Mouse (Mus musculus): ENCODE measurements around the gene Rtkn2.
A peak's percentile ranks its signal among the peaks of the same experiment; 100 is the strongest.
"Not testable (repeated sequence)": the region's sequence is repeated elsewhere in the genome, so short reads cannot be mapped to it uniquely, and the experiment has no call there.

Gene Rtkn2

DNA sequence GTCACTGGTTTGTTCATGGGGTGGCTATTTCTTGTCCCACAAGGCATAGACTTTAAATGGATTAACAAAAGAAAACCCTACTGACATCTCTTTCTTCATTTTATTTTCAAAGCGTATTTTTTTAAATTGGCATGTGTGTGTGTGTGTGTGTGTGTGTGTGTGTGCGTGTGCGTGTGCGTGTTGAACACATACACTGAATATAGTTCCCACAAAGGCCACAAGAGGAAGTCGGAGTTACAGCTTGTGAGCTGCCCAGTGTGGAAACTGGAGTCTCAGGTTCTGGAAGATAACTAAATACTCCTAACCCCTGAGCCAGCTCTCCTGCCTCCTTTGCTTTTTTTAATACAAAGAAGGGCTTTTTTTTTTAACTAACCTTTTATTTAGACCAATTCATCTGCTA lies 95.8 kb downstream of the Rtkn2 start:
- no peak for DNase-seq (ENCODE audit: low read depth, low spot score)

DNA sequence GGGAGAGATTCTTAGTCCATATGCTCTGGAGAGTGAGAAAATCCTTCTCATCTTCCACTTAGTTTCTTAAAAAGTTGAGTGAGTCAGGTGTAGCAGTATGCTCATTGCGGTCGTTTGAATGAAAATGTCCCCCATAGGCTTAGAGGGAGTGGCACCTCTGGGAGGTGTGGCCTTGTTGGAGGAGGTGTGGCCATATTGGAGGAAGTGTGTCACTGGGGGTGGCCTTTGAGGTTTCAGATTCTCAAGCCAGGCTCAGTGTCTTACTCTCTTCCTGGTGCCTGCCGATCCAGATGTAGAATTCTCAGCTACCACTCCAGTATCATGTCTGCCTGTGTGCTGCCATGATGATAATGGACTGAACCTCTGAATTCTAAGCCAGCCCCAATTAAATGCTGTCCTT lies 99.3 kb downstream of the Rtkn2 start:
- peak; percentile 61 for DNase-seq (ENCODE audit: low read depth, low spot score)

DNA sequence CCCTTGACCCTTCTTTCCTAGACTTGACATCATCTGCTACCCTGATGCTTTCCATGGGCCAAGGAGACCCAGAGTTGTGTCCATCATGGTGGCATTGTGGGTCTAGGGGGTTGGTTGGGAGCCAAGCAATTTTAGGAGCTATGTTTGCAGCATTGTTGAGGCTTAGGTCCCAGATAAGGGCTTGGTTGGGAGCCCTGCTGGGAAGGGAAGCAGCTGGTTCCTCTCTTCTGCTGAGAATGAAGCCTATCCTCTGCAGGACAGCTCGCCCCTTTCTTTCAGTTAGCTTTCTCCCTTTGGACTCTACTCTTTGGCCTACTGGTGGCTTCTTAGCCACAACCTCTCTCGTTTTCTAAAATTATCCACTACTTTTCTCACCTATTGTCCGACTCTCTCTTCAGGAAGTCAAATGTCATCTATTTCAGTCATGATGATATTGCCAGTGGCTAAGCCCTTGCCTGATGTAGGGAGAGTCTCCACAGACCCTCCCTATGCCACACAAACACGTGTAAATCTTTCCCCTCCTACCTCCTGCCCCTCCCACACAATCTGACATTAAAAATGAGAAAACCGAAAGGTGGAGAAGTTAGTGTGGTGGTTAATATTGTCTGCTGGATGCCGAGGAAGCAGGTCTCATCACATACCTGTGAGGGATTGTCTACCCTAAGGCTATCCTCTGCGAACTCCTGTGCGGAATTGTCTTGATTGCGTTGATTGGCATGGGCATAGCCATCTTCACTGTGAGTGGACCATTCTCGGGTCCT lies 100.7 kb downstream of the Rtkn2 start:
- DNase-seq (ENCODE audit: low read depth, low spot score), result no peak

DNA sequence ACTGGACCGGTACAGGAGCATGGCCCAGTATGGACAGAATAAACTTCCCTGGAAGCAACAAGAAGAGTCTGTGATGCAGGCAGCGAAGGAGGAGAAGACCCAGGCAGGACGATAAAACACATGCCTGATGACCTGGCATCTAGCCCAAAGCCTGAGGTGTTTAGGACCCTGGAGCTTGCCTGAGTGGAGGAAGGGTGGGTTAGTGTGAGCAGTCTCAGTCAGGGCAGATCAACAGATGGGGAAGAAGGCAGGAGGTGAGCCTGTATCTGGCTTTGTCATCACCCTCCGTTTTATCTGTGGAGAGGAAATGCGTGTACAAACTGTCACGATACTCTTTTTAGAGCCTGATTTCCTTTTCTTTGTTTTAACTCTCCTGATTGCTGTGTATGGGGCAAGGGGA lies 102.3 kb downstream of the Rtkn2 start:
- DNase-seq (ENCODE audit: low read depth, low spot score), result no peak

DNA sequence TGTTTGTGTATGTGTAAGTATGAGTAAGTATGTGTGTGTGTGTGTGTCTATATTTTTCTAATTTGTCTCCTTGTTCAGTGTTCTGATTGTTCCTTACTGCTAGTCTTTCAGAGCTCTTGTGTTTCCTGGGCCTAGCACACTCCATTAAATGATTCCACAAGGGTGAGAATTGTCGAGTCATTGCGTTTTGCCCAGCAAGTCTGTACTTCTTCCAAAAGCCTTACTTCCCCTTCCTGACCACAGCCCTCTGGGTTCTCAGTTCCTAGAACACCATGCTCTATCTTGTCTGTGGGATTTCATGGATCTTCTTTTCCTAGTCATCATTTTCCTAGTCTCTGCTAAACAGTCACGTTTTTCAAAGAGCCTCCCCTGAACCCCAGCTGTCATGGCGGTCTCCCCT lies 106.2 kb downstream of the Rtkn2 start:
- no peak for DNase-seq (ENCODE audit: low read depth, low spot score)

DNA sequence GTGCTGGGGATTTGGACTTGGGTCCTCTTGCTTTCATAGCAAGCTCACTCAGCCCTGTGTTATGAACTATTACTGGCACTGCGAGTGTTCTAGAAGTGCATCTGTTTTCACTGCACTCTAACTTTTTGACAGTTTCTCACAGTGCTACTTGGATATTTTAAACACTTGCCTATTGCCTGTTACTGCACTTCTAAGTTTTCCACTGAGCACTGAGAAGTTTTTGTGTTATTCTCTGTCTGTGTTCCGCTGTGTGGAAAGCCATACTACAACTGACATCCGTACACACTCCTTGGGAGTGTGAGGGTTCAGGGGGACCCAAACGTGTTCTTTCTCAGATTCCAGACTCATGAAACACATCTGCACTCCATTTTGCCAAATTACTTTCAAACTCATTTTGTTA lies 107.6 kb downstream of the Rtkn2 start:
- no peak for DNase-seq (ENCODE audit: low read depth, low spot score)

DNA sequence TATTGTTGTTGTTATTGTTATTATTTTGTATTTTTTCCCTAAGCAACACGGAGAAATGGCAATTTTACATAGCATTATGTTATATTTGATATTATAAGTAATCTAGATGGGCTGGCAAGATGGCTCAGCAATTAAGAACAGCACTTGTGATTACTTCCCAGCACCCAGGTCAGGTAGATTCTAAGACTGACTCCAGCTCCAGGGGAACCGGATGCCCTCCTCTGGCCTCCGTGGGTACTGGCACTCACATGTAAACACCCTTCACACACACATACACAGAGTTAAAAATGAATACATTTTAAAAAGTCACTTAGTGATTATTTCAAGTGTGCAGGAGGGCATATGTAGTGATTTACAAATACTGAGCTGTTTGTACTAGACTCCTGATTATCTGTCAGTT lies 108.4 kb downstream of the Rtkn2 start:
- DNase-seq (ENCODE audit: low read depth, low spot score), result no peak

DNA sequence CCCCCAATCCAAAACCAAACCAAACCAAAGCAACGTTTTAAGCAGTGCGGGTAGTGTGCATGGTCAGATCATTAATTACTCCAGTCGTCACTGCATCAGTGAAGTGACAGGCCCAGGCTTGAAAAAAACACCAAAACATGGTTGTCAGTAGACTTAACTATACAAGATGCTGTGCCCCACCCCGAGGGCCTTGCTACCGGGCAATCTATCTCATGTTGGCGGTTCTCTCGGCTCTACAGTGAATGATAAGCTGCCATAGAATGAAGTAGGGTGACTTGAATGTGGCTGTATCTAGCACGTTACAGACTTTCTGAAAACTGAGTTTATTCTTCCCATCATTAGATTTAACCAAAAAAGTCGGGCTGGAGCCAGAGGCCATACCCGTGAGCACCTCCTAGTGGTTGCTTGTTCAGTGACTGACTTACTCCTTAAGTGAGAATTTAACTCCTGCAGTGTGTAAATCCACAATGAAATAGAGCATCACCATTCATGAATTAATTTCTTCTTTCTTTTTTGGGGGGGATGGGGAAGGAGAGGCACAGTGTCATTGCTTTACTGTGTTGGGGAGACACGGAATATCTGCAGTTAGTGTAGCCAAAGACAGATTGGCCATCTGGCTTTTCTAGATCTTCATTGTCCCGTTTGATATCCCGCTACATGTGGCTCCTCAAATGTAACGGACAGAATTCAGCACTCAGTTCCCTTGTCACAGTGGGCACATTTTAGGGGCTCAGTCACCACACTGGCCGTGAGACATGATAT lies 110.2 kb downstream of the Rtkn2 start:
- peak; percentile 73 for DNase-seq (ENCODE audit: low read depth, low spot score)

DNA sequence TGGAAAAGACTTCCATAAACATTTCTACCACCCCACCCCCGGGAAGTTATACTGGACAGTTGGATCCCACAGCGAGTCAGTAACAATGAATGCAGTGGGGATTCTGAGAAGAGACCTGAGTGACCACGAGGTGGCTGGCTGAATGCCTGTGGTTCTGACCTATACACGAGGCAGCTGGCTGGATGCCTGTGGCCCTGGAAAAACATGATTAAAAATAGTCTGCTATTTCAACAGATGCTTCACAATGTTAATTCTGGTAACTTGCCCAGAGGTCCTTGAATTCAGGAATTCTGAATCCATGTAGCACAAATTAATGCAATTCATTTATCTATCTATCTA lies 110.8 kb downstream of the Rtkn2 start:
- no peak for DNase-seq (ENCODE audit: low read depth, low spot score)

DNA sequence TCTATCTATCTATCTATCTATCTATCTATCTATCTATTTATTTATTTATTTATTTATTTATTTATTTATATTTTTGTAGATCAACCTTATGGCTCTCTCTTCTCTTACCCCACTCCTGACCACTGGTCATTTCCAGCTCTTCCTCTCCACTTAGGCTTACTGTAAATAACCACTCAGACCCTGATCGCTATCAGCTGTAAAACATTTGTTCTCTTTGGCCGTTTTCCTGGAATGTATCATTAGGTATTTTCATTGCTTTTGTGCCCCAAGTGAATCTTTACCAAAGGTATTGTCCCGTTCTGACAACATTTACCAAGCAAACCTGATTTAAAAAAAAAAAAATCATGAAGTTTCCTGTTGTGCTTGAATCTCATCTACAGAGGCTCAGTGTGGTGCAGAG lies 111.2 kb downstream of the Rtkn2 start:
- DNase-seq (ENCODE audit: low read depth, low spot score), result no peak

DNA sequence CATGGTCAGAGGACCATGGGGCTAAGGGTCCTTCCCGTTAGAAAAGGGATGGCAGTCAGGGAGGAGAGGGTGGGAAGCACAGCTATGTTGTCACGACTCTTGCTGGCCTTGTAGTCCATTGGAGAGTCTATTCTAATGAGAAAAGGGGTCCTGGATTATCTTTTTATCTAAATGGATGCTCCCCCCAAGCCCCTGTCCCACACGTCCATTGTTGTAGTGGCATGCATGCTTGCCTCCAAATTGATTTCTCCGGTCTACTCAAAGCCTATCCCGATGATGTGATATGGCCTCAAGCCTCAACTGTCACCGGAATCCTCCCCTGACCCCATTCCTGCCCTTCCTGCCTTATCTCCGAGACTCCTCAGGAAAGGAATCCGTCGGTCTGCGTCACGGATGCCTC lies 111.6 kb downstream of the Rtkn2 start:
- DNase-seq (ENCODE audit: low read depth, low spot score), result no peak

DNA sequence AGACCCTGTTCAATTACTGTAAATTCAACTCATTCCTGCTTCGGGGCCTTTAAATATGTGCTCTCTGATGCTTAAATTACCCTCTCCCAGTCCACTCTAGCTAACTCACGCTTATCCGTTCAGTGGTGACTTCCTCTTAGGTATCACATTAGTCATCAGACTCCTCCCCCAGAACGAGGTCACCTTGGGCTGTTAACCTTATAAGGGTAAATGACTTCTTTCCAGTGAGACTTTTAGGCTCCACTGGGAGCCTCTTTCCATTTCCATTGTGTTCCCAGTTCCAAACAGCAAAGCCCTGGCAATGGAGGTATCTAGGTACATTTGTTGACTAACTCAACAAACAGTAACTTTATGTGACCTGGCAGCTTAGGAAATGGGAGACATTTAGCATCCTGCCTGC lies 112.5 kb downstream of the Rtkn2 start:
- DNase-seq (ENCODE audit: low read depth, low spot score), result peak; percentile 94

DNA sequence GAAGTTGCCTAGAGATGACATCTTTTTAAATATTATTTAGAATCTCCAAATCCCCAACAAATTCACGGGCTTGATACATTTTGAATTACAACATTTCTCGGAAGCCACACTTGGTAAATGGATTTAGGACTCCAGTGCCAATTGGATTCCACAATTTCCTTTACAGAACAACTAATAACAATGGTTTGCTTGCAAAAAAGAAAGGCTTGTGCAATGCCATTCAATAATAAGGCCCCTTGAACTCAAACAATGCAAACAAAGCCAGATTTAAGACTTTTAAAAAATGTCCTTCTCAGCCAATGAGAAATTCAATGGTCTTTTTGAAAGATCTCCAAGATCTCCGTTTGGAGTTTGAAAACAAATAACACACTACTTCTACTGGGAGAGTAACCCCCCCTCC lies 114.1 kb downstream of the Rtkn2 start:
- no peak for DNase-seq (ENCODE audit: low read depth, low spot score)

DNA sequence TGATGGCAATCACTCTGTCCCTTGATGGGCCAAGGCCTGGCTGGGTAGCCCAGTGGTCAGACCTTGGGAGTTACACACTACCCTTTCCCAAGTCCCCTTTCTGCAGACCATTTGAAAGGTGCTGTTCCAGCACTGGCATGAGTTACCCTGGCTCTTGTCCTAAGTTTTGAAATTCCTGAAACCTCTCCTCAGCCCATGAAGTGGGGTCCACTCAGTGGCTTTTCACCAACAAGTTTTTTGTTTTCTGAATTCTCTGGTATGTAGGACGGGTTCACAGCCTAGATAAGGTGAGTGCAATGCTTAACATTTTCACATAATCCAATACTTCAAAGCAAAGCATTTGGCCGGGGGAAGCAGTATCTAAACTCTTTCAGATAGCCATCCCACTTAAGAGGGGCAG lies 115.8 kb downstream of the Rtkn2 start:
- DNase-seq (ENCODE audit: low read depth, low spot score), result no peak

DNA sequence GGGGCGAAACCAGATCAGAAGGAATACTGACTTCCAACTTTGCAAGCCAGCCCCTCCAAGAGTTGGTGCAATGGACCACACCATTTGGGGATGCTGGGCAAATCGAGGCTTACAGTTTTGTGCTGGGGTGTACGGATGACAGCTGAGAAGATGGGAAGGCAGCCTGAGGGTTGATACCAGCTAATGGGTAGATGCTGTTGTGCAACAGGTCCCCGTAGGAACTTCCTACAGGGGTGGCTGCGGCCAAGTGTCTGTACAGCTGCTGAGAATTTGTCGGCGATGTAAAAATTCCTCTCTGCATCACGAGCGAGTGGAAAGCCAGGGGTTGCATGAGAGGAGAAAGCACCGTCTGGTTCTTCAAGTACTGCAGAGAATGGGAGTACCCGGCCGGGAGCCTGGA lies 117.0 kb downstream of the Rtkn2 start:
- DNase-seq (ENCODE audit: low read depth, low spot score), result no peak

DNA sequence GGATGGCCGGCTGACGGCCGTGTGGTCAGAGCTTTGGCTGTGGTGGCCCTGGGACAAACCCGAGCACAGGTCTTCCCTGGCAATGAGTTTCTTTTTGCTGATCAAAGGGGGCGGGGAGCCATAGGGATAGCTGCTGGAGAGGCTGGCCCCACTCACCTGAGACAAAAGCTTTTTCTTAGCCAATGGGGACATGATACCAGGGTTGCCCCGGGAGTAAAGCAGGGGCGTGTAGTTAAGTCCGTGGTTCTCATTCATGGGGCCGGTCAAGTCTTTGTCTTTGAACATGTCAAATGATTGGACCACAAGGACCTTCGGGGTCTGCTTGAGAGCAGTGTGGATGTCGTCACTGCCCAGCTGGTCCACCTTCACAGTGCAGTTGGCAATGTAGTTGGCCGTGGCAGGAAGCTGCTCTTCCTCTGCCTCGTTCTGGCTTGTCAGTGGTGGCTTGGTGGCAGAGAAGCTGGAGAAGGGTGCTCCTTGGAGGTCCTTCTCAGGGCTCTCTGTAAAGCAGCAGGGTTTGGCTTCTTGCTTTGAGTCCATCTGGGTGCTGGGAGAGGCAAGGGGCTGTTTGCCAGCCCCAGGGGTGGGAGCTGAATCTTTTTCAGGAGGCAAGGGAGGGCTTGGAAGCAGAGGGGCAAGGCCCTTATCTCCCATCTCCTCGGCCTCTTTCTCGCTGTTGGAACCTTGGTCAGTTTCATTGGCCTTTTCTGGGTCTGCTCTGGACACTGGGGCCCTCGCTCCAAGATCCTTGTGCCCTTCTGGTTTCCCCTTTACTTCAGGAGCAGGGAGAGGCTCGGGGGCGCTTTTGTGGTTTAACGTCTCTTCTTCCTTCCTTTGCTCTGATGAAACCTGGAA lies 118.7 kb downstream of the Rtkn2 start:
- DNase-seq (ENCODE audit: low read depth, low spot score), result peak; percentile 78

DNA sequence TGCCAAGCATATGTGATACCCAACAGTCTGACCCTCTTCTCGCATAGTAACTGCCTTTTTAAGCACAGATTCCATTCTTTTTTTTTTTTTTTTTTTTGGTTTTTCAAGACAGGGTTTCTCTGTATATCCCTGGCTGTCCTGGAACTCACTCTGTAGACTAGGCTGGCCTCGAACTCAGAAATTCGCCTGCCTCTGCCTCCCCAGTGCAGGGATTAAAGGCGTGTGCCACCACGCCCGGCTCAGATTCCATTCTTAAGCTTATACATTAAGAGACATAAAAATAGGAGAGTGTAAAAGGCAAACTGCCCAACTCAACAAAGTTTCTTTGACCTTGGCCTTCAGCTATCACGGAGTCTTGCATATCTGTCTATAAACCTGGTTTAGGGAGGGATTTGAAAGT lies 120.4 kb downstream of the Rtkn2 start:
- not testable (repeated sequence) for DNase-seq (ENCODE audit: low read depth, low spot score)

DNA sequence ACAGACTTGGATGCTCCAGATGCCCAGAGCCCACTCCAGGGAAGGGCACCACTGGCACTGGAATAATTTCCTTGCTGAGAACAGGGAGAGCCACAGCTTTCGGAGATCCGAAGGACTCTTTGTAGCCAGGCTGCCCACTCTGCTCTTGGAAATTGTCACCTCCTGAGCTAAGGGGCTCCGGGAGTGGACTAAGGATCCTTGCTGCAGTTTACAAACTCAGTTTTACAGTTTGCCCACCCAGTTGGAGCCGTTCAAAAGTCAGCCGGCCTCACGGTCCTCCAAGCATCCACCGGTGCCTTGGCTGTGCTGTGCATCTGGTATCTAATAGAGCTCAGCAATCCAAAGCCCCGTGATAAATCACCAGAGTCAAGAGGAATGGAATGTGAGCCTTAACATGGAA lies 121.1 kb downstream of the Rtkn2 start:
- no peak for DNase-seq (ENCODE audit: low read depth, low spot score)

DNA sequence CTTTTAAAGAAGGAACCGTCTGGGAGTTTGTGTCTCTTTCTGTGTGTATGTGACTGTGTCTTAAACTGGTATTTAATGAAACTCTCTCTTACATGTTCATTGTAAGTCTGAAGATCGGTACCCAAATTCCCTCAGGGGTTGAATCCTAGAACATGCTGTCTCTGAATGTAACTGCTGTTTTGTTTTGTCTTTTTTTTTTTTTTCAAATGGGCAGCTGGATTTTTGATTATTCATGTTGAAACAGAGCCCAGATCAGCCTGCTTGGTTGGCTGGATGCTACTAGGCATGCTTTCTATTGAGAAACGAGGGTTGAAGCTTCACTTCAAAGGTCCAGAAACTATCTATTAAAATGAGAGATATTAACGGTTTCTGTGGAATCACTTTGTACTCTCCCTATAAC lies 121.9 kb downstream of the Rtkn2 start:
- no peak for DNase-seq (ENCODE audit: low read depth, low spot score)

DNA sequence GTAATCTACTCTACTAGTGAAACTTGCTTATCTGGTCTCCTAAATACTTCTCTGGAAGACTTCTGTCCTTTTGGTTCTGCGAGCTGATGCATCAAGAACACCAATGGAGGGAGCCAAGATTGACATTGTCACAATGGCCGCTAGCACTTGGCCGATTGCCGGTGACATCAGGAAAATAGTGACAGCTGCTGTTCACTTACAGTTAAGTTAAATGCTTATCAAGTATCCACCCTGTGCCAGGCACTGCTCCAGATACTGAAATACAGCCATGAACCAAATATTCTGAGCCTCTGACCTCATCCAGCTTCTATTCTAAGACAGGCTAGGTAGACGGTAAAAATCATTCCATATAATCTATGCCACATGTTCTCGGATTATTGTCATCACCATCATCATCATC lies 123.2 kb downstream of the Rtkn2 start:
- DNase-seq (ENCODE audit: low read depth, low spot score), result no peak

DNA sequence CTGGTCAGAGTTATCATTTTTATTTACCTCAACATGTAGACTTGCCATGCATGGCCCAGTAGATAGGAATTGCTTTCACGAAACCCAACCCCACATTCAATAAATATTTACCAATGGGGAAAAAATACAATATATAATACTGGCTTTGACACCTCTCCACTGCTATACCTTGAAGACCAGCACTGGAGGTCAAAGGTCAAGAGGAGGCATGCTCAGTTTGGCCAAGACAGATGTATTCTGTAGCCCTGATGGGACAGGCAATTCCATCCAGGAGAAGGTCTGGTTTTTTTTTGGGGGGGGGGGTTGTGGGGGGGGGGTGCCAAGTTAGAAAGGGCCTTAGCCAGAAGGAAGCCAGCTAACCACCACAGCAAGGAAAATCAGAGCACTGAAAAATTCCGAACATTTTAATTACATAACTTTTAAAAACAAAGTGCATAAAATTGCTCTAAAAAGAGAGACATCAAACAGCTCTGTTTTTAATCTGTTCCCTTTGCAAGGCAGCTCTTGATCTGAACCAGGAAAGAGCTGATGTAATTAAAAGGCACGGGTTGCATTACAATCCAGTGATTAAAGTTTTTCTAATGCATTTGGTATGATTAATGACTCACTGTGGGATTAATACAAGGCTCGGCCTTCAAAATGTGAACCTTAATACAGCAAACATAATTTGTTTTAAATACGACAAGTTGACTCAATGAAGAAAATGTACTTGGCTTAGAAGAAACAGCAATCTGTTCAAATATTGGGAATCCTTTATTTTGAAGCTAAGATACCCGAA lies 123.9 kb downstream of the Rtkn2 start:
- no peak for DNase-seq (ENCODE audit: low read depth, low spot score)

DNA sequence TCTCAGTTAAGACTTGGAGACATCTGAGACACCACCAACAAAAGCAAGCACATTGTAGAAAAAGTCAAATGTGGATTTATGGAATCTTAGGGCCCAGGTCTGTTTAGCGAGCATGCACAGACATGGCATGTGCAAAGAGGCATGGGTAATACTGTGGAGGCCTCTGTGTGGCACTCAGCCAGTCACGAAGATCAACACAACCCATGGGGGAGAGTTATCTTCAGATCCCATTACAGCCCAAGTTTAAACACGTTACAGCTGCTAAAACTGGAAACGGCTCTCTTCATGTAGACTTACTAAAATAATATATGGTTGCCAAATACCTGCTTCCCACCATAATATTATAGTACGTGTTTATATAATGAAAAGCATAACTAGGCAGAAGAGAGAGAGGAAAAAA lies 124.6 kb downstream of the Rtkn2 start:
- DNase-seq (ENCODE audit: low read depth, low spot score), result no peak
